Mouse (Mus musculus) heart, embryonic 10.5 days (tissue): Measurements from ENCODE around the gene Sh3gl3. TPM values are rescaled to one million over a fixed set of nuclear protein-coding genes. Genes with fewer than 3 reads are reported as not detected.

Experiments used
- polyA plus RNA-seq: library from polyadenylated mRNA; unstranded; fragments of >200 nt; fragmentation: Nextera tagmentation; extraction: Ambion mirVana; gene quantifications from 2 replicates; pipeline ENCODE4 v1.2.1, GENCODE M21; 2016

The Sh3gl3 gene
- polyA plus RNA-seq, 1 experiment from 2014 or later = 8.5 TPM

Other genes with a start within 250 kb of the Sh3gl3 start
- gene Hdgfl3, start 239.4 kb upstream of the Sh3gl3 start, polyA plus RNA-seq = 8.4 and 13.8 TPM in 2 replicates
- 8.1 and 14.3 TPM in 2 replicates for gene Bnc1, start 181.5 kb upstream of the Sh3gl3 start, polyA plus RNA-seq
- gene Adamtsl3, start 161.9 kb downstream of the Sh3gl3 start, polyA plus RNA-seq = 0.06 and 0.22 TPM in 2 replicates